Mouse (Mus musculus) liver, embryonic 11.5 days (tissue): Measurements from ENCODE around the gene Zc3h13. TPM values are rescaled to one million over a fixed set of nuclear protein-coding genes. Genes with fewer than 3 reads are reported as not detected.

Experiments
- ATAC-seq: fragments of 200-750 bp; cut with Nextera tagmentation; replicated peaks from 2 replicates; pipeline ENCODE4 v1.8.0; 2017; ENCODE audit warnings: moderate number of reproducible peaks, mild to moderate bottlenecking, moderate TSS enrichment, moderate library complexity; ENCODE audit not compliant: low FRiP score
- DNase-seq: peaks from one replicate; pipeline ENCODE4 v3.0.0-alpha.2; 2017; ENCODE audit warnings: low spot score
- H3K27ac ChIP-seq: fragments of 300-500 bp; sonication (generic); 2 replicates; pipeline ENCODE4 v1.5.1; 2014; ENCODE audit warnings: mild to moderate bottlenecking, low read depth, low read length, control low read depth
- H3K27me3 ChIP-seq: fragments of 300-500 bp; sonication (generic); replicated peaks from 2 replicates; pipeline ENCODE4 v1.6.1; 2014; ENCODE audit warnings: low read length, mixed read lengths; ENCODE audit not compliant: control insufficient read depth, insufficient read depth
- H3K36me3 ChIP-seq: fragments of 300-500 bp; sonication (generic); 2 replicates; pipeline ENCODE4 v1.6.1; 2014; ENCODE audit warnings: mild to moderate bottlenecking, low read length, moderate library complexity, mixed read lengths; ENCODE audit not compliant: control insufficient read depth, insufficient read depth
- H3K4me1 ChIP-seq: fragments of 300-500 bp; sonication (generic); replicated peaks from 2 replicates; pipeline ENCODE4 v1.6.1; 2014; ENCODE audit warnings: low read length, mixed read lengths; ENCODE audit not compliant: control insufficient read depth, insufficient read depth
- H3K4me2 ChIP-seq: fragments of 300-500 bp; sonication (generic); 2 replicates; pipeline ENCODE4 v1.6.1; 2014; ENCODE audit warnings: mild to moderate bottlenecking, control low read depth, moderate library complexity
- H3K4me3 ChIP-seq: fragments of 300-500 bp; sonication (generic); 2 replicates; pipeline ENCODE4 v1.5.1; 2014; ENCODE audit warnings: low read depth, low read length, control low read depth
- H3K9ac ChIP-seq: fragments of 300-500 bp; sonication (generic); 2 replicates; pipeline ENCODE4 v1.6.1; 2014; ENCODE audit warnings: low read depth, low read length, control low read depth
- H3K9me3 ChIP-seq: fragments of 300-500 bp; sonication (generic); 2 replicates; pipeline ENCODE4 v1.6.1; 2016; ENCODE audit warnings: low read length, inconsistent platforms, mixed read lengths; ENCODE audit not compliant: control insufficient read depth
- WGBS: fragments of 180-500 bp; shearing (Covaris S2); extraction: QIAGEN DNeasy Blood & Tissue Kit; methylation state at CpG from one replicate; pipeline ENCODE4 v1.1.7; 2014; 5-methylcytosine and 5-hydroxymethylcytosine counted together
- polyA plus RNA-seq: library from polyadenylated mRNA; unstranded; fragments of >200 nt; fragmentation: Nextera tagmentation; extraction: Ambion mirVana; gene quantifications from 2 replicates; pipeline ENCODE4 v1.2.1, GENCODE M21; 2014

The Zc3h13 gene
- polyA plus RNA-seq, 1 experiment from 2014 or later: 18.6 TPM

DNA sequence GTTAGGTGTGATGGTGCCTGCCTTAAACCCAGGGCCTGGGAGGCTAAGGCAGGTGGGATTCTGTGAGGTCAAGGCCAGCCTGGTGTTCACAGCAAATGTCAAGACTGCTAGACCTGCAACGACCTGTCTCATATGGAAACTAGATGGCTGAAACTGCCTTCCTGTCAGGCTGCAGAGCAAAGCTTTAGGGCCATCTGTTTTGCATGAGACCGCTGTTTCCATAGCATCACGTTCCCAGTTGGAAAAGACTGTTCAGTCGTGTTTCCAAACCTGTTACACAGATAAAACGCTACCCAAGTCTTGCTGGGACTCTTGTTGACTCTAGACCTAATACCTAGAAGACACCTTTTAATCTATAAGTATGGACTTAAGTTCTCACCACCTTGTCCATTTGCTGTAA, 61.9 kb downstream of the Zc3h13 start:
- no peak overlapping the region for H3K27ac ChIP-seq
- H3K9me3 ChIP-seq: no peaks in the 10 kb centered on the region
- ATAC-seq (no peak), DNase-seq (no peak)
- H3K4me2 ChIP-seq: no peak overlapping the region
- WGBS: 90% methylated on average over 5 of the region's 5 CpGs
- no peak overlapping the region for H3K9ac ChIP-seq
- H3K4me3 ChIP-seq: no peak overlapping the region
- 0 out of 2 replicates have a peak, but pooled peaks cover 3% of the 10 kb centered on the region for H3K36me3 ChIP-seq
- no peaks in the 10 kb centered on the region for H3K27me3 ChIP-seq
- no peaks in the 10 kb centered on the region for H3K4me1 ChIP-seq

DNA sequence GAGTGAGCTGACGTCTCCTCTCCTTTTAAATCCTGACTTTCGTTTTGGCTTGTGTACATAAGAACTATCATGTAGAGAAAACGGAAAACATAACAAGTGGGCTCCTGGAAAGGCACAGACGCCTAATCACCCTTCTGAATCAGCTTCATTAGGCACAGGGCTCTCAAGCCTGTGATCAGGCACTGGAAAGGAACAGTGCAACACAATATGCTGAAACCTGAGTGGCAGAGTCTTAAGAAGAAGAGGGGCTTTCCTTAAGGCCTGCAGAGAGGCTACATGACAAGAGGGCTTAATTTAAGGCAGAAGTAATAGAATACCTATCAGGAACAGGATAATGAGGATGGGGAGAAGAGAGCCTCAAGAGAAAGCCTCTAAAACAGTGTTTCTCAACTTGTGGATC, 67.5 kb downstream of the Zc3h13 start:
- DNase-seq (no peak), ATAC-seq (no peak)
- no peak overlapping the region for H3K4me3 ChIP-seq
- no peak overlapping the region for H3K27ac ChIP-seq
- no peak overlapping the region for H3K9ac ChIP-seq
- H3K9me3 ChIP-seq: no peaks in the 10 kb centered on the region
- WGBS: 64% methylated on average over 4 of the region's 4 CpGs
- H3K4me1 ChIP-seq: no peaks in the 10 kb centered on the region
- H3K27me3 ChIP-seq: no peaks in the 10 kb centered on the region
- no peaks in the 10 kb centered on the region for H3K36me3 ChIP-seq
- no peak overlapping the region for H3K4me2 ChIP-seq

DNA sequence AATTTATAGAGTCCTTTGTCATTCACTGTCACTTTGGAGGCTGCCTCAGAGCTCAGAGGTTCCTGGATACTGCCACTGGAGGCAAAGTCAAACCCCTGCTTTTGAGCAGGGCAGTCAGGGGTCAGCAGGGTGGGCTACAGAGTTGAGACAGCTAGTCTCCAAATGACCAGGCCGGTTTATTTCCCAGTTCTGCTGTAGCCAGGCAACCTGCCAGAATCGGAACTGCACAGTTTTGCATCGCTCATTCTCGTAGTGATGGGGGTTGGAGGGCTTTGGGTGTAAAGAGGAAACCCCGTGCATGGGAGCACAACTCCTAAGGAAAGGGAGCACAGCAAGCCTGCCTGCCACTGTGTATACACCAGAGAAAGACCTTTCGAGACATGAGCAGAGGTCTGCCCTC, 79.1 kb downstream of the Zc3h13 start:
- Histone ChIP-seq H3K36me3 (no peaks in the 10 kb centered on the region), H3K27me3 (no peaks in the 10 kb centered on the region), H3K4me2 (no peak overlapping the region), H3K9me3 (no peaks in the 10 kb centered on the region), H3K4me3 (no peak overlapping the region), H3K27ac (no peak overlapping the region), H3K9ac (no peak overlapping the region), H3K4me1 (no peaks in the 10 kb centered on the region)
- ATAC-seq (no peak), DNase-seq (no peak)
- 66% methylated on average over 6 of the region's 6 CpGs for WGBS

DNA sequence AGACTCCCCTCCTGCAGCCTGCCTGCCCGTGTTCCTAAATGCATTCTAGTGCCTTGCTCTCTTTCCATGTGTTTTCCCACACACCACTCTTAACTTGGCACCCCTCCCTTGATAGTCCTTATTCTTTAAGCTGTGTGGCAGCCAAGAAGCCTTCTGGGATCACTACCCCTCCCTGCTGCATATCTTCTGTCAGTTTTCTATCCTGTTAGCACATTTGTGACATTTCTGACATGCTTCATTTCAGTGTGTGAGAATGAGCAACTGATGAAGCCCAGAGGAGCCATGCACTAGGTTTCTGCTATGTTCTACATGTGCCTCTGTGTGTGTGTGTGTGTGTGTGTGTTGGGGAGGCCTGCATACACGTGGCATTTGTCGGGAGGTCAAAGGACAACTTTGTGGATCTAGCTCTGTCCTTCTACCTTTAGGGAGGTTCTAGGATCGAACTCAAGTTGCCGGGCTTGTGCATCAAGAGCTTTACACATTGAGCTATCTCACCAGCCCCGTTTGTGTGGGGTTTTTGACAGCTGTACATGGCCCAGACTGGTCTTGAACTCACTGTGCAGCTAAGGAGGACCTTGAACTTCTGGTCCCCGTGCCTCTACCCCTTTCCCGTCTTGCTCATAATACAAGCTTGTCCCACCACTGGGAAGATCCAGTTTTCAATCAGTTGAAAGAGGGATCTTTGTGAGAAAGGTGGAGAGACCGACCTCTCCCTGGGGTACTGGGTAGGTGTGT, 81.3 kb downstream of the Zc3h13 start:
- Histone ChIP-seq H3K36me3 (no peaks in the 10 kb centered on the region), H3K4me1 (no peaks in the 10 kb centered on the region), H3K4me3 (no peak overlapping the region), H3K27ac (no peak overlapping the region), H3K4me2 (no peak overlapping the region), H3K27me3 (no peaks in the 10 kb centered on the region), H3K9ac (no peak overlapping the region), H3K9me3 (no peaks in the 10 kb centered on the region)
- DNase-seq: no peak
- WGBS: 79% methylated on average over 9 of the region's 9 CpGs
- no peak for ATAC-seq

DNA sequence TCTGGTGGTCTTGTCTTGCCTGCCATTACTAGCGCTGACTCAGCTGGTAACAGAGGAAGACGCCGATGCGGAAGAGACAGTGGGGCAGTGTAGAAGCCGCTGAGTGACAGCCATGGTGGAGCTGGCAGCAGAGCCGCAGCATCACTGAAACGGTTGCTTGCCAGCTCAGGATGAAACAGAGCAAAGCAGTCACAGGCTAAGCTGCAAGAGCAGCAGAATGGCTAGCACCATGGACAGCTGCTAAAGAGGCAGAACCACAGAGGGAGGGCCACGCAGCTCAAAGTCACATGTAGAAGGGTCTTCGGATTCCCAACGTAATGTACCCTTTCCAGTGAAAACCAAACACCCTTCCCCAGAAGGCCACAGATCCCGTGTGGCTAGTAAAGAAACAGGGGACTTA, 82.6 kb downstream of the Zc3h13 start:
- H3K9me3 ChIP-seq: no peaks in the 10 kb centered on the region
- peak; percentile 42 for DNase-seq
- no peak overlapping the region for H3K9ac ChIP-seq
- no peaks in the 10 kb centered on the region for H3K4me1 ChIP-seq
- WGBS: 27% methylated on average over 11 of the region's 11 CpGs
- H3K27me3 ChIP-seq: no peaks in the 10 kb centered on the region
- no peak overlapping the region for H3K4me3 ChIP-seq
- H3K4me2 ChIP-seq: no peak overlapping the region
- H3K36me3 ChIP-seq: no peaks in the 10 kb centered on the region
- no peak for ATAC-seq
- no peak overlapping the region for H3K27ac ChIP-seq

DNA sequence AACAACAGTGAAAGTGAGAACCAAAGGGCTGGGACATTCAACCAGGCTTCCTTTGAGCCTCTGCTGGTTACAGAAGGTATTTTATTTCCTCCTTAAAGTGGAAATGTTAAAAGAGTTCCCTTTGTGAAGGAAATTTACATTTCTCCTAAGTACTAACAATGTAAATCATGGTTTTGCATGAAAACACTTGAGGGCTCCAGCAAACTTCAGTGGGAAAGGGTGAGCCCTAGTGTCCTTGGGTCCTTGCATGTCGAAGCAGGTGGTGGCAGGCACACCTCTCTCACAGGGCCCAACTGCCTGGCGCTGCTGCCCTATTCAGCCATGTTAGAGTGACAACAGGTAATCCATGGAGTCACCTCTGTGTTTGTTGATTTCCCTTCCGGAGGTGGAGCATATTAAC, 83.3 kb downstream of the Zc3h13 start:
- H3K27me3 ChIP-seq: no peaks in the 10 kb centered on the region
- DNase-seq (no peak), ATAC-seq (no peak)
- H3K36me3 ChIP-seq: no peaks in the 10 kb centered on the region
- H3K27ac ChIP-seq: no peak overlapping the region
- H3K4me1 ChIP-seq: no peaks in the 10 kb centered on the region
- H3K4me3 ChIP-seq: no peak overlapping the region
- no peak overlapping the region for H3K9ac ChIP-seq
- 31% methylated on average over 3 of the region's 3 CpGs for WGBS
- no peaks in the 10 kb centered on the region for H3K9me3 ChIP-seq
- H3K4me2 ChIP-seq: no peak overlapping the region

DNA sequence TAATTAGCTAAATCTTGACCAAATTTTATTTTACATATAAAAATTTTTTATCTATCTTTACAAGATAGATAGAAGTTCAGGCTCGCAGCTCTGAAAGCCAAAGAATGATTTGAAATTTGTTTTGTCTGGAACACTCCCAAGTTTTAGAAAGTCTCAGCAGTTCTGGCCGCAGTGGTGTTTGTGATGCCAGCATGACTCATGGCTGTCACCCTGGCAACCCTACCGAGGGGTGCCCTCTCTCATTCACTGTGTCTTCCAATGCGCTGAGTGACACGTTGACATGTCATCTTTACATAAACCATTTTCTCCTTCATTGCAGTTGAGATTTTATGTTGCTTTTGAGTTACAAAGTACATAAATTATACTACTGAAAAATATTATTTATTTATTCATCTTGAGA, 85.7 kb downstream of the Zc3h13 start:
- no peaks in the 10 kb centered on the region for H3K36me3 ChIP-seq
- DNase-seq (no peak), ATAC-seq (no peak)
- no peaks in the 10 kb centered on the region for H3K9me3 ChIP-seq
- no peaks in the 10 kb centered on the region for H3K27me3 ChIP-seq
- H3K27ac ChIP-seq: no peak overlapping the region
- H3K4me3 ChIP-seq: no peak overlapping the region
- WGBS: 87% methylated on average over 5 of the region's 5 CpGs
- no peaks in the 10 kb centered on the region for H3K4me1 ChIP-seq
- H3K4me2 ChIP-seq: no peak overlapping the region
- H3K9ac ChIP-seq: no peak overlapping the region

DNA sequence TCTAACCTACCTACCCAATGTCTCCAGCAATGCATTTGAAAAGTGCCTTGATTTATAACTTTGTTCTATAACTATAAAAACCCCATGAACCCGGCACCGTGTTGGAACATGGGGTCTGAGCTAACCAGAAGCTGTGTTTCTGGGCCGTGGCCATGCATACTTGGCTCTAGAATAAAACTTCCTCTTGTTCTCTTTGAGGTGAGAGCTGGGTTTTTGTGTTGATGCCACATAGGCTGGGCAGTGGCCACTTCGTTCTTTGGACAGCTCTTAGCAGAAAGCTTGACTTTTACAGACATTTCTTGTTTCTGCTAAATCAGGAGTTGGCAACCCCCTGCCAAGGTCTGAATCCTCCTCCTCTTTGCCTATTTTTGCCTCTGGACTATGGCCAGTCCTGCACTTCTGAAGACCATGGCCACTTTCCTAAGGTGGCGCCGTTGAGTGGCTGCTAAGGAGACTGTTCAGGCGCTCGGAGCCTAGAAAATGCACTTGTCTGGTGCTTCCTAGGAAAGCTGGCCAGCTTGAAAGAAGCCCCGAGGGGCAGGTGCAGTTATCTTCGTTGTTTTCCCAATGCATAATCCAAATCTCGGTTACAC, 90.9 kb downstream of the Zc3h13 start:
- Histone ChIP-seq H3K4me1 (no peaks in the 10 kb centered on the region), H3K36me3 (no peaks in the 10 kb centered on the region), H3K9ac (no peak overlapping the region), H3K27me3 (no peaks in the 10 kb centered on the region), H3K27ac (no peak overlapping the region), H3K4me2 (no peak overlapping the region), H3K9me3 (no peaks in the 10 kb centered on the region), H3K4me3 (no peak overlapping the region)
- ATAC-seq (no peak), DNase-seq (no peak)
- 67% methylated on average over 11 of the region's 11 CpGs for WGBS

DNA sequence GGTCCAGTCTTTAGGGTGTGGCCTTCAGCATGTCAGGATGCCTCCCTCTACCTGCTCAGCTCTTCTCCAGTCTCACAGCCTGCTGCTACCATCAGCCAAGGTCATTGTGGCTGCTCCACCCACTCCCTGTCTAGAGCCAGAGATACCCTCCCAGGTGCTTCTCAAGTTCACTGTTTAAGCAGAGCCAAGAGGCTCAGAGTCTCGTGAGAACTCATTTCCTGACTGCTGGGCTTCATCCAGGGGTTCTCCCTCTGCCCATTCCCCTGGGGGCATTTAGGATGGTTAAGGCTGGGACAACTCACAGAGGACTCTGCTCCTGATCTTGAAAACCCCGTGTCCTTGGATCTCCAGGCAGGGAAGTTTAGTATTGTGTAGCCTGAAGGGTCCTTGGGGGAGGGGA, 92.1 kb downstream of the Zc3h13 start:
- ATAC-seq (no peak), DNase-seq (no peak)
- Histone ChIP-seq H3K9ac (no peak overlapping the region), H3K4me1 (no peaks in the 10 kb centered on the region), H3K36me3 (no peaks in the 10 kb centered on the region), H3K4me2 (no peak overlapping the region), H3K27me3 (no peaks in the 10 kb centered on the region), H3K4me3 (no peak overlapping the region), H3K27ac (no peak overlapping the region), H3K9me3 (no peaks in the 10 kb centered on the region)
- 39% methylated on average over 2 of the region's 2 CpGs for WGBS
